Mouse (Mus musculus) kidney, embryonic 15.5 days (tissue): Measurements from ENCODE around the gene Zswim5. TPM values are rescaled to one million over a fixed set of nuclear protein-coding genes. Genes with fewer than 3 reads are reported as not detected.

Source experiments
- ATAC-seq: fragments of 200-750 bp; cut with Nextera tagmentation; replicated peaks from 2 replicates; pipeline ENCODE4 v1.8.0; 2017; ENCODE audit warnings: moderate TSS enrichment; ENCODE audit not compliant: low FRiP score
- H3K27ac ChIP-seq: fragments of 300-500 bp; sonication (generic); 2 replicates; pipeline ENCODE4 v1.5.1; 2015; ENCODE audit warnings: mild to moderate bottlenecking, inconsistent platforms
- H3K27me3 ChIP-seq: fragments of 300-500 bp; sonication (generic); 2 replicates; pipeline ENCODE4 v1.6.1; 2015; ENCODE audit warnings: inconsistent platforms
- H3K36me3 ChIP-seq: fragments of 300-500 bp; sonication (generic); 2 replicates; pipeline ENCODE4 v1.6.1; 2015; ENCODE audit warnings: inconsistent platforms
- H3K4me1 ChIP-seq: fragments of 300-500 bp; sonication (generic); 2 replicates; pipeline ENCODE4 v1.6.1; 2015; ENCODE audit warnings: inconsistent platforms
- H3K4me2 ChIP-seq: fragments of 300-500 bp; sonication (generic); 2 replicates; pipeline ENCODE4 v1.6.1; 2015; ENCODE audit warnings: moderate library complexity, mild to moderate bottlenecking, inconsistent platforms
- H3K4me3 ChIP-seq: fragments of 300-500 bp; sonication (generic); replicated peaks from 2 replicates; pipeline ENCODE4 v1.5.1; 2015; ENCODE audit warnings: mild to moderate bottlenecking, inconsistent platforms
- H3K9ac ChIP-seq: fragments of 300-500 bp; sonication (generic); 2 replicates; pipeline ENCODE4 v1.6.1; 2015; ENCODE audit warnings: mild to moderate bottlenecking, inconsistent platforms
- H3K9me3 ChIP-seq: fragments of 300-500 bp; sonication (generic); replicated peaks from 2 replicates; pipeline ENCODE4 v1.6.1; 2016; ENCODE audit warnings: inconsistent platforms
- WGBS: fragments of 180-500 bp; shearing (Covaris S2); methylation state at CpG from one replicate; pipeline ENCODE4 v1.1.7; 2015; ENCODE audit warnings: mixed read lengths; 5-methylcytosine and 5-hydroxymethylcytosine counted together
- polyA plus RNA-seq: library from polyadenylated mRNA; unstranded; fragments of >200 nt; fragmentation: Nextera tagmentation; extraction: Ambion mirVana; gene quantifications from 2 replicates; pipeline ENCODE4 v1.2.1, GENCODE M21; 2015

The Zswim5 gene
- polyA plus RNA-seq, 1 experiment from 2014 or later = 1.7 TPM

DNA sequence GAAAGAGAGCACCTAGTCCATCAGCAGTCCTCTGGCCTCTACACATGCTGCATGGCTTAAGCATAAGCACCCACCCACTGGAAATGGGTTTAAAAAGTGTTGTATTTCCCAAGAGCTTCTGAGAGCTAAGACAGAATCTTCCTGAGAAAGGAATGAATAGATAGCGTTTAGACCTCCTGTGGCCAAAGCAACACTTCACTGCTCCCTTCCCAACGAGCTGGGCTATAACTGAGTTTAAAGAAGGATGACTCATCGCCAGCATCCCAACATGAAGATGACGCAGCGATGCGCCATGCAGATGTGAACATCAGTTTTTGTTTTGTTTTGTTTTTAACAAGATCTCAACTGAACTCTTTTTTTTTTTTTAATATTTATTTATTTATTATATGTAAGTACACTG lies 136.4 kb downstream of the Zswim5 start:
- Histone ChIP-seq H3K4me2 (no peak overlapping the region), H3K36me3 (no peaks in the 10 kb centered on the region), H3K4me3 (no peak overlapping the region), H3K27me3 (no peaks in the 10 kb centered on the region), H3K9ac (no peak overlapping the region), H3K4me1 (no peaks in the 10 kb centered on the region), H3K9me3 (no peaks in the 10 kb centered on the region), H3K27ac (no peak overlapping the region)
- ATAC-seq = no peak
- whole genome bisulfite sequencing = 90% methylated on average over 6 of the region's 6 CpGs

DNA sequence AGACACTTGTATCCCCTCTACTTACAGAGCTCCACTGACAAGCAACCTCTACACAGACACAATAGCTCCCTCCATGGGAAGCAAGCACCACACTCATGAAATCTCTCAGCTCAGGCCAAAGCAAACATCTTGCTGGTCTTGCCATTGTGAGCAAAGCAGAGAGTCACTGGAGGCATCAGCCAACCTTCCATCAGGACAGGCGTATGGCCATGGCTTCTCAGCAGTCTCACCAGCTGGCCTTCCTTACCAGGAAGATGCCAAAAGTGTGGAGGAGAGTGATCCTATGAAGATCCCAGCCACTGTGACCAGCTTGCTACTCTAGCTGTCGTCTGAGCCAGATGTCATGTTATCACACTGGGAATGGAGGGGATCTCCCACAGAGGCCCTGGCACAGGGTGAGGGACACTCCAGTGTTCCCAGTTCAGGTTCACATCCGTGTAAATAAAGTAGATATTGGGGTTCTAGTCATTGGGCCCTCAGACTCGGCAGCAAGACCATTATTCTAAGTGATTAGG lies 137.8 kb downstream of the Zswim5 start:
- no peaks in the 10 kb centered on the region for H3K9me3 ChIP-seq
- H3K36me3 ChIP-seq = no peaks in the 10 kb centered on the region
- H3K4me2 ChIP-seq = no peak overlapping the region
- 66% methylated on average over 4 of the region's 4 CpGs for WGBS
- H3K4me3 ChIP-seq = no peak overlapping the region
- peaks cover 5% of the 10 kb centered on the region for H3K4me1 ChIP-seq
- no peak overlapping the region for H3K27ac ChIP-seq
- no peak for ATAC-seq
- H3K9ac ChIP-seq = no peak overlapping the region
- H3K27me3 ChIP-seq = no peaks in the 10 kb centered on the region

DNA sequence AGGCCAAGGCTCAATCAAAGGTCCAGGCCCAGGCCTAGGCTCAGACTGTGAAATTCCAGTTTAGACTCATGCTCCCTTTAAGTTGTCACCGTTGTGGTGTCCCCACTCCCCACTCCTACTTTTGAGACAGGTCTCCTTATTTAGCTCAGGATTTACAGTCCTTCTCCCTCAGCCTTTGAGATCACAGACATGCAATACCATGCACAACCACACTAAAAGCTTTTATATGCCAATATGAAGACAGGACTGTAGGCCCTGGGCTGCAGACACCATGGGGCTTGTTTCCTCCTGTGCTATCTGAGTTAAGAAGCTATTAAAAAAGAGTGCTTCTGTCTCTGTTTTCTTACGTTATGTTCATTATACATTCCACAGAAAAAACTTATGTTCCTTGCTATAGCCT lies 140.6 kb downstream of the Zswim5 start:
- H3K4me2 ChIP-seq = no peak overlapping the region
- H3K9me3 ChIP-seq = no peaks in the 10 kb centered on the region
- 74% methylated on average over 2 of the region's 2 CpGs for WGBS
- no peaks in the 10 kb centered on the region for H3K27me3 ChIP-seq
- H3K4me1 ChIP-seq = peaks cover 13% of the 10 kb centered on the region
- no peak overlapping the region for H3K27ac ChIP-seq
- no peak overlapping the region for H3K9ac ChIP-seq
- H3K4me3 ChIP-seq = no peak overlapping the region
- no peak for ATAC-seq
- peaks cover 8% of the 10 kb centered on the region for H3K36me3 ChIP-seq

- no peak for ATAC-seq
- Histone ChIP-seq H3K4me1 (peaks cover 13% of the 10 kb centered on the region), H3K27me3 (no peaks in the 10 kb centered on the region), H3K36me3 (peaks cover 14% of the 10 kb centered on the region), H3K27ac (no peak overlapping the region), H3K4me2 (no peak overlapping the region), H3K4me3 (no peak overlapping the region), H3K9me3 (no peaks in the 10 kb centered on the region), H3K9ac (no peak overlapping the region)
- WGBS = 90% methylated on average over 7 of the region's 7 CpGs
Measured at GRCm38 (mm10) chr4:117018327-117018726, 141.2 kb downstream of the Zswim5 start.

- H3K27ac ChIP-seq = peak within 1 kb of the TSS; percentile 66; the same call in 1 of the 2 replicates
- no peaks in the 10 kb centered on the region for H3K9me3 ChIP-seq
- WGBS = under 1% methylated on average over 61 of the region's 61 CpGs
- H3K36me3 ChIP-seq = peaks cover 20% of the 10 kb centered on the region
- H3K27me3 ChIP-seq = no peaks in the 10 kb centered on the region
- peak within 1 kb of the TSS; percentile 89 for H3K4me3 ChIP-seq
- peak within 1 kb of the TSS; percentile 73 for H3K4me2 ChIP-seq
- H3K4me1 ChIP-seq = peaks cover 13% of the 10 kb centered on the region
- ATAC-seq = peak; percentile 96
- H3K9ac ChIP-seq = peak within 1 kb of the TSS; percentile 83
Measured at GRCm38 (mm10) chr4:117019206-117020134, 142.3 kb downstream of the Zswim5 start, which contains the start of gene Eif2b3. Eif2b3 (plus strand) TSS chr4:117019402.

GRCm38 (mm10) chr4:117023469-117023868 lies 146.3 kb downstream of the Zswim5 start:
- Histone ChIP-seq H3K4me1 (peaks cover 13% of the 10 kb centered on the region), H3K4me2 (no peak overlapping the region), H3K4me3 (no peak overlapping the region), H3K27ac (no peak overlapping the region), H3K9me3 (no peaks in the 10 kb centered on the region), H3K27me3 (no peaks in the 10 kb centered on the region), H3K9ac (no peak overlapping the region), H3K36me3 (peaks cover 27% of the 10 kb centered on the region)
- WGBS = 95% methylated on average over 4 of the region's 4 CpGs
- no peak for ATAC-seq

DNA sequence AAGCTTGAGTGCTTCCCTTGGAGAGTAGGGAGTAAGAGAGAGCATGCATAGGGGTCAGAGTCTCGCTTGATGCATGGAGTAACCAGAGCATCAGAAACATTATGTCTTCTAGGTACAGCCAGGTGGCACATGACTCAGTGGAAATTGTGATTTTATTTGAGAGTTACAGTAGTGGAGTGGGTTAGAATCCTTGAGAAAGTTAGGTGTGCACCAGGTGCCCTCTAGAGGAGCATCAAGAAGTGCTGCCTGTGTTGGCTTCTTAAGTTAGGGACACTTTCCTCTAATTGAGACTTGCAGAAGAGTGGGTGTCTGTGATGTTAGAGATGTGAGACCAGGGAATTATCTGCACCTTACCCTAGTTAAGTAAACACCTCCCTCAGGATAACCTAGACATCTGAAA lies 153.9 kb downstream of the Zswim5 start:
- Histone ChIP-seq H3K4me2 (no peak overlapping the region), H3K9me3 (no peaks in the 10 kb centered on the region), H3K36me3 (peaks cover 39% of the 10 kb centered on the region), H3K9ac (no peak overlapping the region), H3K27me3 (no peaks in the 10 kb centered on the region), H3K4me3 (no peak overlapping the region), H3K27ac (no peak overlapping the region), H3K4me1 (no peaks in the 10 kb centered on the region)
- ATAC-seq = no peak
- 89% methylated on average over 1 of the region's 1 CpGs for WGBS

Other genes starting within 250 kb of the Zswim5 start
- gene Nasp, start 249.4 kb upstream of the Zswim5 start, polyA plus RNA-seq = 175 and 180 TPM in 2 replicates
- gene Akr1a1, start 225.7 kb upstream of the Zswim5 start, polyA plus RNA-seq = 721 and 765 TPM in 2 replicates
- 1,497 and 1,602 TPM in 2 replicates for gene Prdx1, start 191.8 kb upstream of the Zswim5 start, polyA plus RNA-seq
- gene Mmachc, start 169.0 kb upstream of the Zswim5 start, polyA plus RNA-seq = 27.2 and 27.9 TPM in 2 replicates
- 30.3 and 31.7 TPM in 2 replicates for gene Ccdc163, start 168.9 kb upstream of the Zswim5 start, polyA plus RNA-seq
- 7.6 and 7.7 TPM in 2 replicates for gene Tesk2, start 156.4 kb upstream of the Zswim5 start, polyA plus RNA-seq
- gene Toe1, start 69.7 kb upstream of the Zswim5 start, polyA plus RNA-seq = 38.1 and 39.8 TPM in 2 replicates
- gene Mutyh, start 69.7 kb upstream of the Zswim5 start, polyA plus RNA-seq = 18.9 and 19.1 TPM in 2 replicates
- 1.1 and 1.6 TPM in 2 replicates for gene Hpdl, start 55.7 kb upstream of the Zswim5 start, polyA plus RNA-seq
- gene Urod, start 117.0 kb downstream of the Zswim5 start, polyA plus RNA-seq = 102 and 111 TPM in 2 replicates
- gene Hectd3, start 117.9 kb downstream of the Zswim5 start, polyA plus RNA-seq = 9.0 and 10.2 TPM in 2 replicates
- 44.6 and 49.6 TPM in 2 replicates for gene Eif2b3, start 142.0 kb downstream of the Zswim5 start, polyA plus RNA-seq
- gene Ptch2, start 218.7 kb downstream of the Zswim5 start, polyA plus RNA-seq = 7.6 and 10.2 TPM in 2 replicates
- gene Btbd19, start 248.3 kb downstream of the Zswim5 start, polyA plus RNA-seq = 5.2 and 6.6 TPM in 2 replicates
- gene Tctex1d4, start 249.4 kb downstream of the Zswim5 start, polyA plus RNA-seq = not detected in 2 replicates